Mouse (Mus musculus) heart, embryonic 11.5 days (tissue): ENCODE results near the gene Dhh. TPM values are rescaled to one million over a fixed set of nuclear protein-coding genes. Genes with fewer than 3 reads are reported as not detected.
"Not testable (repeated sequence)": the region's sequence is repeated elsewhere in the genome, so short reads cannot be mapped to it uniquely, and the experiment has no call there.

Experiments
- ATAC-seq: fragments of 200-750 bp; cut with Nextera tagmentation; replicated peaks from 2 replicates; pipeline ENCODE4 v1.8.0; 2017; ENCODE audit warnings: moderate library complexity; ENCODE audit not compliant: insufficient number of reproducible peaks, low FRiP score, low TSS enrichment
- H3K27ac ChIP-seq: fragments of 300-500 bp; sonication (generic); 2 replicates; pipeline ENCODE4 v1.5.1; 2014; ENCODE audit warnings: mild to moderate bottlenecking, low read depth, low read length
- H3K27me3 ChIP-seq: fragments of 300-500 bp; sonication (generic); 2 replicates; pipeline ENCODE4 v1.6.1; 2014; ENCODE audit warnings: mild to moderate bottlenecking, low read length, mixed read lengths; ENCODE audit not compliant: control insufficient read depth, insufficient read depth
- H3K36me3 ChIP-seq: fragments of 300-500 bp; sonication (generic); 2 replicates; pipeline ENCODE4 v1.6.1; 2014; ENCODE audit warnings: mild to moderate bottlenecking, low read length, moderate library complexity, mixed read lengths; ENCODE audit not compliant: control insufficient read depth, insufficient read depth
- H3K4me1 ChIP-seq: fragments of 300-500 bp; sonication (generic); 2 replicates; pipeline ENCODE4 v1.6.1; 2014; ENCODE audit warnings: low read length; ENCODE audit not compliant: control insufficient read depth, insufficient read depth
- H3K4me2 ChIP-seq: fragments of 300-500 bp; sonication (generic); 2 replicates; pipeline ENCODE4 v1.6.1; 2014; ENCODE audit warnings: mild to moderate bottlenecking, moderate library complexity
- H3K4me3 ChIP-seq: fragments of 300-500 bp; sonication (generic); 2 replicates; pipeline ENCODE4 v1.5.1; 2014; ENCODE audit warnings: low read depth, low read length
- H3K9ac ChIP-seq: fragments of 300-500 bp; sonication (generic); 2 replicates; pipeline ENCODE4 v1.6.1; 2014; ENCODE audit warnings: mild to moderate bottlenecking, low read depth, low read length, moderate library complexity
- H3K9me3 ChIP-seq: fragments of 300-500 bp; sonication (generic); replicated peaks from 2 replicates; pipeline ENCODE4 v1.6.1; 2016; ENCODE audit warnings: low read length; ENCODE audit not compliant: control insufficient read depth
- WGBS: fragments of 180-500 bp; shearing (Covaris S2); extraction: QIAGEN DNeasy Blood & Tissue Kit; methylation state at CpG from one replicate; pipeline ENCODE4 v1.1.7; 2014; ENCODE audit not compliant: insufficient replicate concordance; 5-methylcytosine and 5-hydroxymethylcytosine counted together
- polyA plus RNA-seq: library from polyadenylated mRNA; unstranded; fragments of >200 nt; fragmentation: Nextera tagmentation; extraction: Ambion mirVana; gene quantifications from 2 replicates; pipeline ENCODE4 v1.2.1, GENCODE M21; 2014

The Dhh gene
- polyA plus RNA-seq, 1 experiment from 2014 or later = 2.5 TPM

DNA sequence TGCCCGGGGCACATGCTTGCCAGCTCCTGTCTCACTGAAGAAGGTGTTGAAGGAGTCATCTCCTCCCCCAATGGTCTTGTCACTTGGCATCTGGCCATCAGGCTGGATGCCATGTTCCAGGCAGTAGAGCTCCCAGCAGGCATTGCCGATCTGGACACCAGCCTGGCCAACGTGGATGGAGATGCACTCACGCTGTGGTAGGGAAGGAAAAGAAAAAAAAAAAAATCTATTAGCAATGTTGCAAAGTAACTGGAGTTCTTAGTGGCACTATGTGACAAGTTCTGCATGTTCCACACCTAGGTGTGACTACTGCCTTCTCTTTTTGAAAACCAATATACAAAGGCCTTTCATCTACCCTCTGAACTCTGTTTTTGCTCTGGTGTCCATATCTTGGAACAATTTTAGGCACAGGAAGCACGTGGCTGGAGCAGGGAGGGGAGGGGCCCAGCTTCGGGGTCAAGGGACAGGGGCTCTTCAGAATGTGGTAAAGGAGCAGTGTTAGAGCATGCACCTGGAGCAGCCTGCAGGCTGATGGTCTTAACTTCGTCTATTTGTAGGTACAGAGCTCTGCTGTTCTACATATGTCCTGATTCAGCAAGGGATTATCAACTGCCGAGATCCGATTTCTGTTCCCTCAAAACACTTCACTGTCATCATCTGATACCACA is 34.8 kb upstream of the Dhh start:
- peak overlapping the region; percentile 84 for H3K4me3 ChIP-seq
- H3K4me2 ChIP-seq = peak overlapping the region; percentile 98
- not testable (repeated sequence) for H3K4me1 ChIP-seq, H3K27me3 ChIP-seq, H3K9me3 ChIP-seq, H3K36me3 ChIP-seq, ATAC-seq
- peak overlapping the region; percentile 99 for H3K9ac ChIP-seq
- WGBS = 12% methylated on average over 8 of the region's 9 CpGs
- H3K27ac ChIP-seq = peak overlapping the region; percentile 99

DNA sequence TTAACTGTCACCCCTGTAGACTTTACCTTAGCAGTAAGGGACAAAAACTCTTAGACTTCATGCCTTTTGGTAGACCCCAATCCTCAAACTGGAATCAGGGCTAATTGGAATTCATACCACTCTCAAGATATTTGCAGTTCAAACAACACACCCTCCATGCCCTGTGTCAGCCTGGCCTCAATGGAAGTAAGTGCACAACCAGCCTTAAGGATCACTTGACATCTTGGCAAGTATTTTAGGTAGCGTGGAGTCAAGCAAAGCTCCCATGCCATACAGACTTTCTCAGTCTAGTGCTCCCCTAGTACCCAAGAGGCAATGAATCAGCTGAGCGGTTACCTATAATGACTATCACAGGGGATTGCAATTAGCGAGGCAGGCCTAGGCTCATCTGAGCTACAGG is 32.7 kb upstream of the Dhh start:
- Histone ChIP-seq H3K27ac (no peak overlapping the region), H3K4me2 (no peak overlapping the region), H3K4me3 (no peak overlapping the region), H3K9me3 (no peaks in the 10 kb centered on the region), H3K36me3 (no peaks in the 10 kb centered on the region; the same call in 1 of the 2 replicates), H3K9ac (no peak overlapping the region), H3K27me3 (no peaks in the 10 kb centered on the region), H3K4me1 (peaks cover 9% of the 10 kb centered on the region; the same call in 1 of the 2 replicates)
- 86% methylated on average over 3 of the region's 3 CpGs for WGBS
- no peak for ATAC-seq

DNA sequence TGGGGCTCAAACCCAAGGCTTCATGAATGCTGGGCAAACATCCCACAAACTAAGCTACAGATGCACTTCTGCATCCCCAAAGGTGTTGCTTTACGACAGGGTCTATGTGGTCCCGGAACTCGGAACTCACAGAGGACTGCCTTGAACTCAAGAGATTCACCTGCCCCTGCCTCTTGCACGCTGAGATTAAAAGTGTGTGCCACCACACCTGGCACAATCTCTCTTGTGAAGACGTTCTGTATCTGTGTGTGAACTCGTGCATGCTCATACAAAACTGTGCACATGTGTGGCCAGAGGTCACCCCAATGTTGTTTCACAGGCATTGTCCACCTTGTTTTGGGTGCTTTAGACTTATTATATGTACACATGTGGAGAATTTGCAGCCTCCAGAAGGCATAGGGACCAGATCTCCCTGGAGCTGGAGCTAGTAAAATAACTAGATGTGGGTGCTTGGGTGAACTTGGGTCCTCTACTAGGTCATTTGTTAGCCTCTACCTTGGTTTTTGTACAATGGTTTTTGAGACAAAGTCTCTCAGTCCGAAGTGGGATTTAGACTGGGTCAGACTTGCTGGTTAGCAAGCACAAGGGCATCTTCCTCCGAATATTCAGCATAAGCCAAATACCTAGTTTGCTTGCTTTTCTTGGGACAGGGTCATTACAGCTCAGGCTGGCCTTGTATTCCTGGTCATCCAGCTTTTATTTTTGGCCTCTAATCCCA is 31.8 kb upstream of the Dhh start:
- Histone ChIP-seq H3K36me3 (no peaks in the 10 kb centered on the region; the same call in 1 of the 2 replicates), H3K27ac (no peak overlapping the region), H3K9ac (no peak overlapping the region), H3K27me3 (no peaks in the 10 kb centered on the region), H3K4me1 (peaks cover 1% of the 10 kb centered on the region; the same call in 1 of the 2 replicates), H3K9me3 (no peaks in the 10 kb centered on the region), H3K4me2 (no peak overlapping the region), H3K4me3 (no peak overlapping the region)
- no peak for ATAC-seq
- 48% methylated on average over 8 of the region's 8 CpGs for WGBS

DNA sequence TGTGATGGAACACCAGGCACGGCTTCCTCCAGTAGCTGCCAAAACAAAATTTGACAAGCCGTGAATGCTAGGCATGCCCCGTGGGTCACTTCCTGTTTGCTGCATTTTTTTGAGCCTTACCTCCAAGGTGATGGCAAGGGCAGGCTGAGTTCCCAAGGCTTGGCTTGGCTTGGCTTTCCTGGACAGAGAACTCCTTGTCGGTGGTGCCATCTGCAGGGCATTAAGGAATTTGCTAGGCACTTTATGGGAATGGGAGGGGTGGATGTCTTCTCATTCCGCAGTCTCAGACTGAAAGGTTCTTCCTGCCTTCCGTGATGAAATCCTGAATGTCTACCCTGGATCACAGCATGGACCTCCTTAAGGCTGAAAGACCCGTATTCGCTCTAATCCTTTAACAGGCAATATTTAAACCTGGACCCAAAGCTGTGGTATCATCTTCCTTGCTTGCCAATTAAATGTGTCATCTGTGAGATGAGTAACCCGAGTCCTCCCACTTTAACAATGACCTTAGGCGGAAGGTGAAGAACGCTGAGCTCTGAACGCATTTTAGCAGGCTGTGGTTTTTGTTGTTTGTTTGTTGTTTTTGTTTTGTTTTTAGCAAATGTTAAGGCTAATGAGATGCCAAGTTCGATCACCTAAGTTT is 30.4 kb upstream of the Dhh start:
- peak; percentile 55; the same call in 1 of the 2 replicates for ATAC-seq
- Histone ChIP-seq H3K4me2 (no peak overlapping the region), H3K36me3 (no peaks in the 10 kb centered on the region; the same call in 1 of the 2 replicates), H3K9me3 (no peaks in the 10 kb centered on the region), H3K4me1 (no peaks in the 10 kb centered on the region), H3K27me3 (no peaks in the 10 kb centered on the region), H3K4me3 (no peak overlapping the region), H3K9ac (no peak overlapping the region), H3K27ac (peak overlapping the region; percentile 42; the same call in 1 of the 2 replicates)
- 14% methylated on average over 13 of the region's 13 CpGs for WGBS

DNA sequence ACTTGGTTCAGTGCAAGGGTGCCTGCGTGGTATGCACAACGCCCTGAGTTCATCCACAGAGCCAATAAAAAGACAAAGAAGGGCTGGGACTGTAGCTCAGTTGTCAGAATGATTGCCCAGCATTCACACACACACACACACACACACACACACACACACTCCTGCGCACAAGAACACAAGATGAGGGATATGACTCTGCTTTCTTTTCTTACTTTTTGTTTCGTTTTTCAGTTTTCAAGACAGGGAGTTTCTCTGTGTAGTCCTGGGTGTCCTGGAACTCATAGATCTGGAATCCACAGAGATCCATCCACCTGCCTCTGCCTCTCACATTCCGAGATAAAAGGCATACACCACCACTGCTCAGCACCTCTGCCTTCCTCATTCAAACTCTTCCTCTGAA is 29.2 kb upstream of the Dhh start:
- no peak overlapping the region for H3K4me2 ChIP-seq
- no peaks in the 10 kb centered on the region for H3K27me3 ChIP-seq
- 83% methylated on average over 5 of the region's 5 CpGs for WGBS
- no peak overlapping the region for H3K4me3 ChIP-seq
- H3K9me3 ChIP-seq = no peaks in the 10 kb centered on the region
- H3K27ac ChIP-seq = no peak overlapping the region
- no peaks in the 10 kb centered on the region for H3K4me1 ChIP-seq
- ATAC-seq = no peak
- H3K36me3 ChIP-seq = no peaks in the 10 kb centered on the region
- no peak overlapping the region for H3K9ac ChIP-seq

DNA sequence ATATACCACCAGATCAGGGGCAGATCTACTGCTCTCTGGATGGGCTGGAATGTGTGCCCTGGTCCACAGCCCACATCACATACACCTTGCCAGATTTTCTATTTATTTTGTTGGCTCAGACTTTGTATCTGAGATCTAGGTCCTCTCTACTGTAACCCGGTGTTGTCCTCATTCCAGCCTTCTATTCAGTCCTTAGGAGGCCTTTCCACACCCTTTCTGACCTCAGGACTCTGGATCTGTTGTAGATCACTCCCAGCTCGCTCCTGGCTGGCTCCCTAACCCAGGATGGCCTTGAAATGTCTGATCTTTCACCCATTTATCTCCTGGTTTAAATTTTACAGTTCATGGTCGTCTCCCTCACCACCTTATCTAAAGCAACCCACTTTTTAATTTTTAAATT is 26.3 kb upstream of the Dhh start:
- no peaks in the 10 kb centered on the region for H3K4me1 ChIP-seq
- no peak overlapping the region for H3K4me3 ChIP-seq
- H3K36me3 ChIP-seq = no peaks in the 10 kb centered on the region
- no peaks in the 10 kb centered on the region for H3K27me3 ChIP-seq
- H3K27ac ChIP-seq = no peak overlapping the region
- ATAC-seq = no peak
- no peak overlapping the region for H3K9ac ChIP-seq
- no peaks in the 10 kb centered on the region for H3K9me3 ChIP-seq
- no peak overlapping the region for H3K4me2 ChIP-seq
- WGBS = 66% methylated on average over 3 of the region's 3 CpGs

DNA sequence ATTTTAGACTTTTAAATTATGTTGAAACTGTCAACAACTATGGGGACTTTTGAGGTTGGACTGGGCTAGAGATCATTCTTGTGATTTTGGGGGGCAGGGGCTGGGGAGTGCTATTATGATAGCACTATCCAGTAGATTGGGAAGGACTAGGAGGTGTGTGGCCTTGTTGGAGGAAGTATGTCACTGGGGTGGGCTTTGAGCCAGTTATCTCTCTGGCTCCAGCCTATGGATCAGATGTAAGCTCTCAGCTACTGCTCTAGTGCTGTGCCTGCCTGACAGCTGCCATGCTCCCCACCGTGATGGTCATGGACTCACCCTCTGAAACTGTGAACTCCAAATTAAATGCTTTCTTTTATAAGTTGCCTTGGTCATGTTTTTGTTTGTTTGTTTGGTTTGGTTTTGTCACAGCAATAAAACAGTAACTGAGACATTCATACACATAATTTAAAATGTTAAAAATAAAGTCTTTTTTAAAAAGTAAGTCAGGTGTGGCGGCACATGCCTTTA is 24.7 kb upstream of the Dhh start:
- WGBS = 76% methylated on average over 2 of the region's 2 CpGs
- H3K36me3 ChIP-seq = no peaks in the 10 kb centered on the region
- H3K9ac ChIP-seq = no peak overlapping the region
- no peak overlapping the region for H3K27ac ChIP-seq
- H3K4me3 ChIP-seq = no peak overlapping the region
- H3K27me3 ChIP-seq = no peaks in the 10 kb centered on the region
- no peaks in the 10 kb centered on the region for H3K4me1 ChIP-seq
- no peaks in the 10 kb centered on the region for H3K9me3 ChIP-seq
- ATAC-seq = no peak
- no peak overlapping the region for H3K4me2 ChIP-seq

DNA sequence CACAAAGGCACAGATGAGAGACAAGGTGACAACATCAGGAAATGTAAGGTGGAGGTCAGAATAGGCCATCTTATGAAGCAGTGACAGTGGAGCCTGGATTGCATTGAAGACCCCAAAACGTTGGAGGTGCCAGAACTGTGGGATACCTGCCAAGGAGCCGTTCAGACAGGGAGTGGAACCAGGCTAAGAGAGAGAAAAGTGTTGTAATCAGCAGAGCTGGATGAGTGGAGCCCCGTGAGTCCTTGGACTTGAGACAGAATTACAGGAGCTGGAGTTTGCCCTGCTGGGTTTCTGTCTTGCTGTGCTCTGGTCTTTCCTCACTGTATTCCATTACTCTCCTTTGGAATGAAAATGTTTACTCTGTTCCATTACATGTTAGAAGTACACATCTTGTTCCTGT is 24.2 kb upstream of the Dhh start:
- Histone ChIP-seq H3K9me3 (no peaks in the 10 kb centered on the region), H3K4me3 (no peak overlapping the region), H3K36me3 (no peaks in the 10 kb centered on the region), H3K27me3 (no peaks in the 10 kb centered on the region), H3K4me2 (no peak overlapping the region), H3K9ac (no peak overlapping the region), H3K27ac (no peak overlapping the region), H3K4me1 (no peaks in the 10 kb centered on the region)
- WGBS = 50% methylated on average over 3 of the region's 3 CpGs
- ATAC-seq = no peak
